Mouse (Mus musculus): ENCODE measurements around the gene Lnx2.

GRCm38 (mm10) chr5:147034283-147034682 is 42.1 kb downstream of the Lnx2 start:
- TF ChIP-seq CTCF (conservative IDR thresholded peaks at IDR 0.05 in 1 of 2, IDR thresholded peaks at IDR 0.05 in 1 of 2; ENCODE audit: low read depth in 2 of 2, low read length in 2 of 2) (no peak), ETS1 (conservative IDR thresholded peaks at IDR 0.05; ENCODE audit: low read depth, low read length) (no peak), ZMIZ1 (IDR thresholded peaks at IDR 0.05; ENCODE audit: low read depth, low read length) (no peak), CHD2 (IDR thresholded peaks at IDR 0.05; ENCODE audit: low read length) (no peak), ZC3H11A (IDR thresholded peaks at IDR 0.05; ENCODE audit: low read depth, low read length) (no peak), POLR2A (IDR thresholded peaks at IDR 0.05; ENCODE audit: low read depth, low read length) (no peak), JUN (IDR thresholded peaks at IDR 0.05; ENCODE audit: insufficient read depth, low read depth, low read length) (no peak), NRF1 (IDR thresholded peaks at IDR 0.05; ENCODE audit: low read depth, low read length) (no peak), EP300 (IDR thresholded peaks at IDR 0.05; ENCODE audit: low read length) (no peak), MEF2A (IDR thresholded peaks at IDR 0.05; ENCODE audit: borderline replicate concordance, low read depth, low read length) (no peak), MAX (IDR thresholded peaks at IDR 0.05; ENCODE audit: low read length) (no peak), JUND (conservative IDR thresholded peaks at IDR 0.05; ENCODE audit: low read depth, low read length) (no peak), SIN3A (IDR thresholded peaks at IDR 0.05; ENCODE audit: low read length) (no peak), MYC (IDR thresholded peaks at IDR 0.05; ENCODE audit: low read depth, low read length) (no peak)
